Mouse (Mus musculus) small intestine, adult 2 months (tissue): Measurements from ENCODE around the gene Sparcl1.

Source experiments
- CTCF ChIP-seq: fragments of 200-500 bp; IDR thresholded peaks from 2 replicates; pipeline ENCODE4 v1.5.1; 2012; ENCODE audit warnings: low read depth, mild to moderate bottlenecking, control low read depth, inconsistent platforms, low read length, moderate library complexity, mixed read lengths; ENCODE audit not compliant: insufficient replicate concordance, insufficient read length; ENCODE audit errors: extremely low read depth
- POLR2A ChIP-seq: fragments of 200-500 bp; IDR thresholded peaks from 2 replicates; pipeline ENCODE4 v1.6.1; 2012; ENCODE audit warnings: low read depth, mild to moderate bottlenecking, control low read depth, inconsistent platforms, low read length, moderate library complexity

DNA sequence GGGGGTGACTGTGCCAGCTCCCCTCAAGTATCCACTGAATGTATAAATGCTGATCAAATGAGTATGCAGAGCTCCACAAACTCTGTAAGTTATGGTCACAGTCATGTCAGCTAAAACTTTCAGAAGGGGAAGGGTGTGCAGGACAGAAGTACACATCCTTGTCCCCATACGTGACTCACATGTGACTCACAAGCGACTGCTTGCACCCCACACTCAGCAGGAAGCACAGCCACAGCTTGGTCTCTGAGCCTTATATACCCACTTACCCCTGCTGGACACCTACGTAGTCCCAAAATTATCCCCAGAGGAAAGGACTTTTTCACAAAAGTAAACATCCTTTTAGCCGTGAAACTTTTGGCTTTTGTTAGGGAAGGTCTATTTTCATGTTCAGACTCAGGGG is 20.2 kb upstream of the Sparcl1 start:
- TF ChIP-seq CTCF (no peak), POLR2A (no peak)
